Mouse (Mus musculus) liver, postnatal 0 days (tissue): ENCODE results near the gene Gm13290.
A peak's percentile ranks its signal among the peaks of the same experiment; 100 is the strongest.
"Not testable (repeated sequence)": the region's sequence is repeated elsewhere in the genome, so short reads cannot be mapped to it uniquely, and the experiment has no call there.

Experiments
- CTCF ChIP-seq: sonication (generic); IDR thresholded peaks from 2 replicates; pipeline ENCODE4 v1.5.1; 2016; ENCODE audit warnings: antibody characterized with exemption, low read depth
- EP300 ChIP-seq: IDR thresholded peaks from 2 replicates; pipeline ENCODE4 v1.6.1; 2016; ENCODE audit warnings: antibody characterized with exemption, low read depth, mild to moderate bottlenecking

DNA sequence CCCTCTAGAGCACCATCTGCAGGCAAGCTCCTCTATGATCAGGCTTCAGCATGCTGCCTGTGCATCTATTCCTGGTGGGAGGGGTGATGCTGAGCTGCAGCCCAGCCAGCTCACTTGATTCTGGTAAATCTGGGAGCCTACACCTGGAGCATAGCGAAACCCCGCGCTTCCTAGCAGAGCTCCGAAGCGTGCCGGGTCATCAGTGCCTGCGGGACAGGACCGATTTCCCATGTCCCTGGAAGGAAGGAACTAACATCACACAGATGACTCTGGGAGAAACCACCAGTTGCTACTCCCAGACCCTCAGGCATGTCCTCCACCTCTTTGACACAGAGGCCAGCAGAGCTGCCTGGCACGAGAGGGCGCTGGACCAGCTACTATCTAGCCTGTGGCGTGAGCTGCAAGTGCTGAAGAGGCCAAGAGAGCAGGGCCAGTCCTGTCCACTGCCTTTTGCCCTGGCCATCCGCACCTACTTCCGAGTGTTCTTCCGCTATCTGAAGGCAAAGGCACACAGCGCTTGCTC is 18.8 kb upstream of the Gm13290 start, which contains the start of gene Gm13271:
- peak; percentile 12; the same call in 1 of the 2 replicates for TF ChIP-seq CTCF
- TF ChIP-seq EP300, result not testable (repeated sequence)
